Mouse (Mus musculus) testis, postnatal 14 days (tissue): ENCODE data around the gene Zbtb20.

Experiments
- DNase-seq: peaks from one replicate; pipeline ENCODE4 v3.0.0; 2021; ENCODE audit warnings: low spot score

Gene Zbtb20

GRCm38 (mm10) chr16:42875852-42875980, at the start of gene Zbtb20:
Zbtb20 (plus strand) TSS chr16:42875881.
- DNase-seq: no peak

DNA sequence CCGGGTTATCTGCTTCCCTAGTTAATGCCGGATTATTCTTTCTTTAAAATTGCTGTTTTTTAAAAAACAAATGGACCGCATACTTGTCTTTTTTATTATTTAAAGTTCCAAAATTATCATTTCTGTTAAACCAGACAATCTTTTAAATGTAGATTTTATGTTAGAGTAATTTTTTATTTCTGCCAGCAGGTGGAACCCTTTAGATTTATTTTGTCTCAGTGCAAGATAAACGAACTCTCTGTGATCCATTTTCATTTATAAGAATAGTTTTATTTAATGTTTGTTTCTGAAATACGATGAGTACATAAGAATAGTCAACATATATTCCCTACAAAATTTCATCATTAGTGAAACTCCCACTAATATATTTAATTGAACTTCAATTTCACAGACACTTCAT, 39.7 kb upstream of the Zbtb20 start:
- DNase-seq: no peak

DNA sequence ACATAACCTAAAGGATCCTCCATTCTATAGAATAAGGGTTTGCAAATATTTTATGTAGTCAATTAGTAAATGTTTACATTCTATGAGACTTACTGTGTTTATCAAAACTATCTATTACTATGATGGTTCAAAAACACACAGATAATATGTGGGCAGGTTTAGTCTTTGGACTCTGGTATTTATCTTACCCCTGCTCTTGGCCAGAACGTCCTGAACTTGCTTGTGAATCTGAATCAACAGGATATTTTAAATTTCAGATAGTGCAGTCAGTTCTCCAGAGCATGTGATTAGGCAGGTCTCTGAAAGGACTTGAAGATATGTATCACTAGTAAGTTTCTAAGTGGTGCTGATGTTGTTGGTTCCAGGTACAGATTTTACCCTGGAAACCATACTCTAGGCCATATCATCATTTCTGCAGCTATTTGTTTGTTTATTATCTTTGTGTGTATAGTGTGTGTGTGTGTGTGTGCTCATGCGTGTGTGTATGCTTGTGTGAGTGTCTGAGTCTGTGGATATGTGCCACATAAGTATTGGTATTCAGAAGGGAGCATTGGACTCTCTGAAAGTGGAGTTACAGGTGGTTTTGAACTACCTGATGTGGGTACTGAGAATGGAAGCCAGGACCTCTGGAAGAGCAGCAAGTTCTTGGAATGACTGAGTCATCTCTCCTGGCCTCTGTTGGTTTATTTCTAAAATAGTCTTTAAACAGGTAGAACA, 39.1 kb upstream of the Zbtb20 start:
- no peak for DNase-seq

DNA sequence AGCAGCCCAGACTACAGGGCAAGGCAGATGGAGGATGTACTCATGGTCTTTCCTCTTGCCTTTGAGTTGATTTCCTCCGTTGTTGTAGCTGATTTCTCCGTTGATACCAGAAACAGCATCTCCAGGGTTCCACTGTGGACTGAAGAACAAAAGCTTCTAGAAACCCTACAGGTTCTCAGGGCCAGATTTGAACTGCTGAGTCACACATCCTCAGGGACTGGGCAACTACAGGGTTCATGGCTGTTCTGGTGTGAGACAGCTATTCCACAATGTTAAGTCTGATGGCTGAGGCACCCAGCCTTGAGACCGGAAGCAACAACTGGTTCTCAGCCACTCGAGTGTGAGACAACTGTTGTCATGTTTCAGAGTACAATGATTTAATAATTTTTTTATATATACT, 37.5 kb upstream of the Zbtb20 start:
- DNase-seq: no peak

DNA sequence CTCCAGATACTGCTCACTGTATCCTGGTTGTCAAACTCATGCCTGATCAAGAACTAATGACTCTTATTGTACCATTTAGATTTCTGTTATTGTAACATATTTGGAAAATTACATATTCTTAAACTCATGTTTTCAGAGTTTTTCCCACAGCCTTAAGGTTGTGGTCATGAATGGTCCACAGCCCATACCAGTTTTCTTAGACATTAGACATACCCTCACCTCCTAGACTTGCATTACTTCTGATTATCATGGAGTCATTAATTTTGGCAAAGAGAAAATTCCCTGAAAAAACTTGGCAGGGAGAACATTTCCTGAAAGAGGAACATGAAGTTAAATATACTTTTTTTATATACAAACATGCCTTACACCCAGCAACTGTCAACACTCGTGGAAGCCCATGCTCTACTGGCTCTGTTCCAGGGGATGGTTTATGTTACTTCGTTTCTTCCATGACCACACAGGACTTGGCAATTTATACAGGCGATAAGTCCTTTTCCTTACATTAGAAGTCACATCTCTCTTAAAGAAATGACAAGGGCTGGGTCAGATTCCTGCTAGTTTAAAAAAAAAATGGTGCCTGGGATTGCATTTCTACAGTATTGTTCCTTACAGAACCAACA, 18.0 kb upstream of the Zbtb20 start:
- no peak for DNase-seq

DNA sequence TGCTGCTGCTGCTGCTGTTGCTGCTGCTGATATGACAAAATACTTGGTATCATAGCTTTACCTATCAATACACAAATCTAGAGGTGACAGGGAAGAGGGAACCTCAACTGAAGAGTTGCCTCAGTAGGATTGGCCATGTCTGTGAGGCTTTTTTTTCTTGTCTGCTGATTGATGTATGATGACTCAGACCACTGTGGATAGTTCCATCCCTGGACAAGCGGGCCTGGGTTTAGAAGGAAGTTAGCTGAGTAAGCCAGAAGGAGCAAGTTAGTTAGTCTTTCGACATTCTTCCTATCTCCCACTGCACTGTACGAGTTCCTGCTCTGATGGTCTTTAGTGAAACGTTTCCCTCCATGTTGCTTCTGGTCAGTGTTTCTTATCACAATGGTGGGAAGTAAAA, 16.4 kb upstream of the Zbtb20 start:
- DNase-seq: no peak

- no peak for DNase-seq
Observed at GRCm38 (mm10) chr16:42863231-42863630, 12.4 kb upstream of the Zbtb20 start.

DNA sequence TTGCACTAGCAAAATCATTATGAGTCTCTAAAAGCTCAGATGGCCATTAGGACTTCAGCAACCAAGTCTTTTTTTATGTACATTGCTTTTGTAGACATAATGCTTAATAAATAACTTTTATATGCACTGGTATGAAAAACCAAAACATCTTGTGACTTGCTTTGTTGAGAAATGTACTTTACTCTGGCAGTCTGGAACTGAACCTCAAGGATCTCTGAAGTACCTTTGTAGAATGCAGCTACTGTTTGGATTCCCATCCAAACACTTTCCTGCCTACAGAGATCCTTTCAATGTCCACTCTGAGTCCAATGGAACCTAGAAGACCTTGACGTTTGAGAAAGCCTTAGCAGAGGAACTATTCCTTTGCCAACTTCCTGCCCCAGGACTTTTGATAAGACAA, 9.6 kb upstream of the Zbtb20 start:
- no peak for DNase-seq

DNA sequence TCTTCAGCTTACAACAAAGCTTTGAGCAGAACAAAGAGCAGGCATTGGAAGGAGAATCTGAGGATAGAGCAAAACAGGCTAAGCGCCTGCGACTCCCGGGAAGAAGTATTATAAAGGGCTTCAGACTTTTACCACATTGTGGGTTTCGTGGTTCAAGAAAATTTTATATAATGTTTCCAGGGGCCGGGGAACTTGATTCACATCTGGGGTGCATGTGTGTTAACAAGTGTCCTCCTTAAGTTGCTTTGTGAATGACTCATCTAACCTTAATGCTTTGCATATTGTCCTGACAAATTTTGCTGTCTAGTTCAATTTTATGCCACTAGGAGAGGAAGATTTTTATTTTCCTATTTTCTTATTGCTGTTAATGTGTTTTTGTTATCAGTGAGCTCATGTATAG, 3.6 kb upstream of the Zbtb20 start:
- no peak for DNase-seq

- DNase-seq: no peak
Observed at GRCm38 (mm10) chr16:42873942-42874341, 1.7 kb upstream of the Zbtb20 start.

DNA sequence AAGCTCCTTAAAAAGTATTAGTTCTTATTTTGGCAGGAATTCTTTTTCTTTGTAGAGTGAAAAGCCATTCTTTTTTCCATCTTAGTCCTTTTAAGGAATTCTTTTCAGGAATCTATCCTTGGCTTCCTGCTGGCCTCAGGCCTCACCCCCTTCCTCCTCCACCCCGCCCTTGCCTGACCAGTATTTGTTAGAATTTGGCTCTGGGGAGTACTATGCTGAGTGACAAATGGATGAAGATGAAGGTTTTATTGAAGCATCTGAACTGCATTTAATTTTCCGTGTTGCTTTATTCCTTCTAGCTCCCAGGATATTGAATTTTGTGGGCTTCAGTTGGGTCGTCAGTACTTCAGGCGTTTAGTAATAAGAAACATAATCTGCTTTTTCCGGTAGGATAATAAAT, 1.2 kb upstream of the Zbtb20 start:
- DNase-seq: peak; percentile 56

GRCm38 (mm10) chr16:42874910-42875851, 500 bp upstream of the Zbtb20 start:
- peak; percentile 99 for DNase-seq

GRCm38 (mm10) chr16:42876021-42877000, 630 bp downstream of the Zbtb20 start:
- DNase-seq: peak; percentile 82

DNA sequence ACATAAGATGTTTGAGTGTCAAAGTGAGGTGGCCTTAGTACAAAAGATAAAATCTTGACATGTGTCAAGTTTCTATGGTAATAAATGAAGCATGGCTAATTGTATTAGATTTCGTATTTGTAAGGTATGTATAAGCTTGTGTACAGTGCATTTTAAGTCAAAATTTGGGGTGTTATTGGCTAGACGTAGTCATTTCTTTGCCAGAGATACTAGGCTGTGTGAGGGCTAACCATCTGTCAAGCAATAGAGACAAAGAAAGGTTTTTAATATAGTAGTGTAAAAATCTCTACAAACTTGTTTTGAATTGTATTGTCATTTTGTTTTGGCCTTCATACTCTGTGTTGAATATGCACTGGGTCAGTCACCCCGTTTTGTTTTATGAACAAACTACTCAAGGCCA, 4.4 kb downstream of the Zbtb20 start:
- DNase-seq: no peak

GRCm38 (mm10) chr16:42885538-42885937, 9.9 kb downstream of the Zbtb20 start:
- DNase-seq: no peak

DNA sequence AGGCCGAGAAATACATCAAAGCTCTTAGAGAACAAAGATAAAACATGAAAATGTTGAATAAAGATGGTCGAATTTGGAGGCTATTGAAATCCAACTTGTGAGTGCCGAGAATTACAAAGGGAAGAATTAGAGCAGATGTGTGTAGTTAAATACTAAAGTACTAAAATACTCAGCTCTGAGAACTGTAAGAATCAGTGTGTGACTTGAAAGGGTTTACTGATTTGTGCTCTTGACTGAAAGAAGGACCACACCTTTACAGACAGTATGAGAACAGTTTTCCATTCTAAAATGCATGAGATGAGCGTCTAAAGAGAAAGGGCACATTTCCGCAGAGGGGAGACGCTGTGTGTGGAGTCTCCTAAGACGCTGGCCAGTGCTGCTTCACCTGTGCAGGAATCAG, 10.3 kb downstream of the Zbtb20 start:
- DNase-seq: no peak

DNA sequence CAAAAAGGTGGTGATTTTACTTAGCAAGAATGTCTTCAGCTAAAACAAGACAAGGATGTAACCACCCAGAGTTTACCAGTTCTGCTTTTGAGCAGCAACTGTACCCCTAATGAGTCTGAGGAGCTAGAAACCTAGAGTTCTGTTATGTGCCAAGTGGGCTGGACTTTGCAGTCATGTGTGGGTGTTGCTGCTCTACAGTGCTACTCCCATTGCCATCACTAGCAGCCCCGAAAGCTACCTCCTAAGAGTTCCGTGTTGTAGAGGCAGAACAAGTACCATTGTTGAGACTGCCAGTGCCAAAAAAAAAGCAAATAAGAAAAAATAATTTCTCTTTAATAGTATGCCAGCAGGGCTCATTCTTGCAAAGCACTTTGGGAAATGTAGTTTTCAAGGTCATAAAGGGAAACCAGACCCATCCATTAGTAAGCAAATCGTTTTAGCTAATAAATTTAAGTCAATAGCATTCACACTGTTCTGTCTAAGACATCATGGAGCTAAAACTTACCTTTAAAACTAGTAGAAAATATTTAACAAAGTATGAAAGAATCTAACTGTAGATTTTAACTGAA, 21.5 kb downstream of the Zbtb20 start:
- no peak for DNase-seq

- no peak for DNase-seq
Observed at GRCm38 (mm10) chr16:42900328-42900727, 24.6 kb downstream of the Zbtb20 start.

DNA sequence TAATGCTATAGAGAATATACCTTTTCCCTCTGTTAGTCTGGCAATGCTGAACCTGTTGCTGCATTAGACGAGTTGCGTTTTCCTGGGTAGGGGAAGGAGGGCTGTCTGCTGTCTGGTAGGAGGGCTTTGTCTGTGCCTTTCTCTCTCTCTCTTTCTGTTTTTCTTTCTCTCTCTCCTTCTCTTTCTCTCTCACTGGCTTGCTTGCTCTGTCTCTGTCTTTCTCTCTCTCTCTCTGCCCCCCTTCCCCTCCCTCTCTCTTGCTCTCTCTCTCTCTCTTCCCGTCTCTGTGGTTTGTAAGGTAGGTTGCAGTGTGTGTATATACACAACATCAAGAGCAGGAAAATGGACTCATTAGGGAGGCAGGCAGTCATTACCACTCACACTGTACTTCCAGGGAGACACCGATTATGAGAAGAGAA, 31.6 kb downstream of the Zbtb20 start:
- DNase-seq: no peak

DNA sequence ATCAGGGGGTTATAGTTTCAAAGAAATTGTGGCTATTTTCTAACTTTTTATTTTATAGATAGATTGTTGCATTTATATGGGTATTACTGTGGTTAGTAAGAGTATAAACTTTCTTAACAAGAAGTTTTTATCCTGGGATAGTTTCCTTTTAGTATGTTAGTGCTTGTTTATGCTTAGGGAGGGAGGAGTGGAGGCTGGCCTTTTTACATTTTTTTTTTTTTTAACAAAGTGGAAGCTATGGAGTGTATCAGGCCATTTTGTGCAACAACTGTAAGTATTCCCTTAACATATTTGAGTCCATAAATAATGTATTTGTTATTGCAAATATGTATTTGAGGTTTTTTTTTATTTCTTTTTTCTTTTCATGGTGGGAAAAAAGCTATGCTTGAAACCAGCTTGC, 32.7 kb downstream of the Zbtb20 start:
- no peak for DNase-seq

DNA sequence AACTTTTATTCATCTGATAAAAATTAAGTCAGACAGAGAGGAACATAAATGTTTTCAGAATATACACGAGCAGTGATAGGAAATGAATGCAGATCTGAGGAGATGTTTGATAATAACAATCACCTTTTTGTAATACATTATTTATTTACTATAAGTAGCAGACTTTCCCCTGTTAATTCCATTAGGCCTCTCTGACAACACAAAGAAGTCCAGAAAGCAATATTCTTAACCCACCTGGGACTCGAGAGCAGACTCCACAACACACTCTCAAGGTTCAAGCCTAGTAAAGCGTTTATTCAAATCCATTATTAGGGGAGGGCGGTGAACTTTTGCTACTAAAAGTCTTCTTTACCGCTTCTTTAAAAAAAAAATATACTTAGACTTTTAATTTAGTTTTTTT, 33.2 kb downstream of the Zbtb20 start:
- DNase-seq: no peak

- DNase-seq: no peak
Observed at GRCm38 (mm10) chr16:42910016-42910415, 34.3 kb downstream of the Zbtb20 start.
